Mouse (Mus musculus) urinary bladder, postnatal 36 days (tissue): ENCODE results near the gene Spata7.

Source experiments
- DNase-seq, 2 experiments: peaks; one replicate each; pipeline ENCODE4 v3.0.0; 2022; ENCODE audit warnings: low spot score in 2 of 2, mixed read lengths in 1 of 2

Gene Spata7

DNA sequence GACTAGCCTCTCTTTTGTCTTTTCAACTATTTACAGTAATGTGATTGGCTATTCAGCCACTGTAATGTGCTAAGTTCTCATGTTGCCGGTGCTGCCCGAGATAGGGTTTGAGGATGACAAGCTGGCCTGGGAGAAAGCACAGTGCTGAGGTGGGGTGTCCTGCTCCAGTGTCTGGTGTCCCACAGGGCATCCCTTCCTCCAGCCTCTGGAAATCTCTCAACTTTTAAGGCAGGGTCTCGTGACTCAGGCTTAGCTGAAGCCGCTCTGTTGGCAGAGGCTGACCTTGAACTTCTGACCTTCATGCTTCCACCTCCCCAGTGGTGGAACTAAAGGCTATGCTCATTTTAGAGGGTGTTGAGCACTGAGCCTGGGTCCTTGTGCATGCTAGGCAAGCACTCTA lies 42.5 kb downstream of the Spata7 start:
- DNase-seq, result no peak

GRCm38 (mm10) chr12:98673879-98674278 lies 45.9 kb downstream of the Spata7 start:
- no peak for DNase-seq

DNA sequence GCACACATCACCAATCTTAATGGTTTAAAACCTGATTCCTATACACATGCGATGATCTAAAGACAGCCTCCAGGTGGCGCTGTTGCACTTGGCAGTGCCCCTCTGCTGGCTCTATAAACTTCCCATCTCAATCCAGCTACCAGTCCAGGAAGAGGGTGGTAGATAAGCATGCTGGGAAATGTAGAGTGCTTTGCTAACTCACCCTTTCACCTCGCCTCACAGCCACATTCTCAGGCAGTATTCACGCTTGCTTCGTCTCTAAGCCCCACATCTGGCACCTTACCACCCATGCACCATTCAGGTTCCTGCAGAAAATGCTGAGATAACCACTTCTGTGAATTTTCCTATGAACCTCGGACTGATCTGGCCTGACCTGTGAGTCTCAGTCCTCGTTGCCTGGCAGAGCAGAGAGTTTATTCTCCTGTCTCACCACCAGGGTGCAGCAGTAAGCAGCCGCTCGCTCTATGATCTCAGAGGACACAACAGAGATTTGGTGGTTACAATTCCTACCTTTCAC lies 46.7 kb downstream of the Spata7 start:
- peak; percentile 65 to 77 for DNase-seq

DNA sequence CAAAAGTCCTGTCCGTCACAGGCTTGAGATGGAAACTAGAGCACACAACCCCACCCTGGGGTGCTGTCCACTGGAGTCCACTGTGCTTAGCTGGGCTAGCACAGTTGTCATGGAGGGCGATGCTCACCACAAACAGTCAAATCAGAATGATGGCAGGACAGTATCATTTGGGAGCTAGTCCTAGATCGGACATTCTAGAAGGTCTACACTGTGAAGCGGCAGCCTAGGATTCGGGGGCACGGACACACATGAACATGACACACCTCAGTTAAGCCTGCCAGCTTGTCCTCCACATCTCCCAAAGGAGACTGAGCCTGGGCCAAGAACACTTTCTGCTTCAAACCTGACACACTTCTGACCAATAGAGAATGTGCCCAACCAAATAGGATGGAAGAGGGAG lies 48.9 kb downstream of the Spata7 start:
- no peak for DNase-seq

DNA sequence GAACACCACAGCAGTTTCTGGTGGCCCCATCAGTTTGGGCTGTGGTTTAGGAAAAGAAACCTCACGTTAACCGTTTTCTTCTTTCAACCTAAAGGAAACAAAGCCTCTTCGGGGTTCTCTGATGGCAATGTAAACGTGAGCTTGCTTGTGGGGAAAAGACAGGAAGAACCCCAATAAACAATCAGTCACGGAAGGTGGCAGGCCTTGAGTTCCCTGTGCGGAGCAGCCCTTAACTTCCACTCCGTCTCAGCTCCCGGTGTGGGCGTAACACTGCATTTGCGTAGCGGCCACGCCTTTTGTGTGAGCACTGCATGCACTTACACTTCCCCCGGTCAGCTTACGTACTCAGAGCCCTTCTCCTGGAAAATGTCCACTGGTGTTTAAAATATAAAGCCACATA lies 49.4 kb downstream of the Spata7 start:
- no peak for DNase-seq

GRCm38 (mm10) chr12:98679906-98680305 lies 51.9 kb downstream of the Spata7 start:
- DNase-seq, result no peak

- DNase-seq, result no peak
These were observed 54.2 kb downstream of the Spata7 start for GRCm38 (mm10) chr12:98682196-98682595.

GRCm38 (mm10) chr12:98683171-98683570 lies 55.2 kb downstream of the Spata7 start:
- DNase-seq, result no peak

DNA sequence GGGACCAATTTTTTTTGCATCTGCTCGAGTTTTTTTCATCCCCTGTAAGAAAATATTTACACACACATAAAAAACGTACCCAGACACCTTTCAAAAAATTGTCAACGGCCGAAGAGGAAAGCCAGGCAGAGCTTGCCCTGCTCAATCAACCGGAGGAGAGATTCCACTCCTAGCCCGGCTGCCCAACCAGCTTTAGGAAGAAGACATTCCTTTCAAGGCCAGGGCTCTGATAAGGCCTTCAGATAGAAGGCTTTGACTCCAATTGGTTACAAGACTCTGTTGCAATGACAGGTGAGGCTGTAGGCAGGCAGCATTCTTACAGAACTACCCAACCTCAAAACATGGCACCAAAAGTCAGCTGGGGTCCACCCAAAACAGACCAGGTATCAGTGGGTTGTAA lies 55.6 kb downstream of the Spata7 start:
- no peak for DNase-seq

DNA sequence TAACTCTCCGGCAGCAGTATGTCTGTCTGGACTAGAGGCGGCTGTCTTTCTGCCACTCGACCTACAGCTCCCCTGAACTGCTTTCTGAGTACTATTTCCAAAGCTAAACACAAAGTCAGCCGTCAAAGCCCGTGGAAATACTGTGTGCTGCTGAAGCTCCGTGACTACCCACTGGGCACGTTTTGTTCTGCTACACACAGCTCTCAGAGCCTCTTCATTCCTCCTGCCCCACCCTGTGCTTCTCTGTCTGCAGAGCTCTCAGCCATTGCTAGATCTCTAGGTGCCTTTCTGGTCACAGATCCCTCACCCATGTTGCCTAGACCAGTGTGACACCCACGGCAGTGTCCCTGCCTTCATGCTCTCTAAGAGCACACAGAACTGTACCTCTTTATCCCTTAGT lies 62.3 kb downstream of the Spata7 start:
- no peak for DNase-seq

DNA sequence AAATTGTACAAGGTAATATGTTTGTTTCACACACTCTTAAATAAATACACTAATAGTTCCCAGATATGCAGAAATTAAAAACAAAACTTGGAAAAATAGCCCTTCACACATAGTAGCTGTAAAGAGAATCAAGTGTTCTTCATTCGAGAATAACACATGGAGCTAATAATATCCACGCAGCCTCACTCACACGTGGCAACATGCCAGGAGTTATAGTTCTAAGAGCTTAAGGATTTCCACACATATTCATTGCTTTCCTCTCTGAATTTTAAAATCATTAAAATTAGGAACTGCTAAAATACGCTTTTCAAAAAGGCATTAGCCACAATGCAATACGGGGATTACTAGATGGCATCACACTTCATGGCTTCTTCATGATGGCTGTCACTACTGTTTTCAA lies 69.2 kb downstream of the Spata7 start:
- DNase-seq, result no peak

GRCm38 (mm10) chr12:98701564-98701963 lies 73.6 kb downstream of the Spata7 start:
- no peak for DNase-seq

DNA sequence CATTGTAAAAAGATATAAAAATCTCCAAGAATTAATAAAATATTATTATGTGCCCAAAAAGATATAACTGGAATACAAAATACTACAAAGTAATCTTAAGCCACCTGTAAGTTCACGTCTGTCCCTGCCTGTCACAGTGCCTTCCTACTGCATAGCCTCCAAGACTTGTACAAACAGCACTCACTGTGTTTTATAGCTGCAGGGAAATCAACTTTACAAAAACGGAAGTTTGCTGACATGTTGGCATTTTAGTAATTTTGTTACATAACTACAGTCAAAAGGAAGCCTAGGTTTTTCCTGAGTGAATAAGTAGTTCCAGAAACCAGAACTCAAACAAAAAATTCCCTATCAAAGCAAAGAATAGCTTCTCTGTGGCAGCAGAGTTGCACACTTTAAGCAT lies 75.6 kb downstream of the Spata7 start:
- DNase-seq, result no peak

GRCm38 (mm10) chr12:98703961-98704360 lies 76.0 kb downstream of the Spata7 start:
- DNase-seq, result no peak

- no peak for DNase-seq
These were observed 84.9 kb downstream of the Spata7 start for GRCm38 (mm10) chr12:98712819-98713218.

- no peak for DNase-seq
These were observed 85.7 kb downstream of the Spata7 start for GRCm38 (mm10) chr12:98713621-98714103.

DNA sequence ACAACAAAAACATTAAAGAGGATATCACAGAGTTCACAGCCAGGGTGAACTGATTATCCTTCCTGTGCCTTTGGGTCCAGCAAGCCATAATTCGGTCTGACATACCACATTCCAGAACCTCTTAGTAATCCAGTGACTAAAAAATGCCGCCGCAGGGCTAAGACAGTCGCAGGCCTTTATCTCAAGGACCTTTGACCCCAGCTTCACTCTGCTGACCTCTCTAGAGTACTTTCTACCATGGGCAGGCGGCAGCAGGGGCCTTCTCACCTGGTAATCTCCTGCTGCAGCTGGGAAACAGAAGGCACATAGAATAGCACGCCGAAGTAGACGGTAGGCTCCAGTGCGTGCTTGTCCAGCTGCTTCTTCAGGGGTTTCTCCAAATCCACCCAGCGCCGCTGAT lies 86.8 kb downstream of the Spata7 start:
- DNase-seq, result peak in 1 of 2 experiments; percentile 10

- DNase-seq, result no peak
These were observed 88.2 kb downstream of the Spata7 start for GRCm38 (mm10) chr12:98716142-98716541.
